Mouse (Mus musculus) gastrocnemius, postnatal 14 days (tissue): ENCODE data around the gene Tmem132e. TPM values are rescaled to one million over a fixed set of nuclear protein-coding genes. Genes with fewer than 3 reads are reported as not detected.

ENCODE experiments used
- DNase-seq: peaks from one replicate; pipeline ENCODE4 v3.0.0; 2021; ENCODE audit warnings: mixed read lengths
- intact Hi-C: fragments of 180-260 bp; cut with DNase I; formaldehyde crosslinking; loops from one replicate; pipeline ENCODE4 v1.15.1; 2025; ENCODE audit warnings: low total_unique reads
- long read RNA-seq, 2 experiments: library from polyadenylated mRNA; stranded (forward); transcript quantifications; one replicate each; pipeline ENCODE4 v2.0.0; 2021
- total RNA-seq, 2 experiments: library from RNA; stranded (reverse); gene quantifications; 2 replicates each; pipeline ENCODE4 v1.2.3; 2021

Tmem132e gene
- under 1 TPM; 0.16 to 0.41 TPM for total RNA-seq
- long read RNA-seq, experiment 1, result 0 reads
- long read RNA-seq, experiment 2, result 0 reads

- intact Hi-C loops, result no loop called here
Measured at GRCm38 (mm10) chr11:82388371-82389313, at the start of gene Tmem132e. Gene Tmem132e, plus strand, starts transcription at chr11:82388900.

GRCm38 (mm10) chr11:82339921-82340401, 48.7 kb upstream of the Tmem132e start:
- no peak for DNase-seq
- intact Hi-C loops, result no loop called here

More at GRCm38 (mm10) chr11:82388371-82389313, at the start of gene Tmem132e:
- DNase-seq, result no peak

DNA sequence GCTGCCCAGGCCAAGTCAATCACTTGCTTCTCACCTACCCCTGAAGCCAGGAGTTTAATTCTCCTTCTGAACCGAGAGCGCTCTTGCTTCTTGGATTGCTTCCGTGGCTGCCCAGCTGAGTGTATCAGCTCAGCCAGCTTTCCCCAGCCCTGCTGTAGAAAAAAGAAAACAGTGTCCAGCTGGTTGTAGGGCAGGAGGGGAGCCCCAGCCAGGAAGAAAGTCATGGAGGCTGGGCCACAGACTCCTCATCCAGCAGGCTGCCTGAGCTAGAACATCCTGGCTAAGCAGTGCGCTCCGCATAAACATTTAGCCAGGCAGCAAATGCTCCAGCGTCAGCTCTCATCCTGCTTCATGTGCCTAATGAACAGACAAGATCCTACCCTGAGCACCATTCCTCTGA, 48.3 kb upstream of the Tmem132e start:
- no peak for DNase-seq
- intact Hi-C loops, result no loop called here

GRCm38 (mm10) chr11:82340900-82341299, 47.8 kb upstream of the Tmem132e start:
- intact Hi-C loops, result no loop called here
- DNase-seq, result no peak

DNA sequence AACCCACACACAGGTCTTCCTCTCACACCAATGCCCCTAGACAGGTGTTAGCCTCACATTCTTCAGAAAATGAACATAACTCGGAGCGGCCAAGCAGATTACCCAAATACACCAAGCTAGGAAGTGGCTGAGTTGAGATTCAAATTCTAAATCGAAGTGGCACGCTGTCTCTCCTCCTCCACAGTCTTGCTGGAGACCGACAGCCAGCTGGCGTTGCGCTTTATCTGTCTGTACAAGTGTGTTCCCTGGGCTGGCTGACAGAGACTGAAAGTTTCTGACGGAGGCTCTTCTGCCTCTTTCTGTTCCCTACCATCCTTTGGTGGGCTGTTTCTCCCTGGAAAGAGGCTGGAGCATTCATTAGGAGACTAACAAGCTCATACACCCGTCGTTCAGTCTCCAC, 37.7 kb upstream of the Tmem132e start:
- intact Hi-C loops, result no loop called here
- DNase-seq, result no peak

GRCm38 (mm10) chr11:82370151-82370550, 18.5 kb upstream of the Tmem132e start:
- intact Hi-C loops, result no loop called here
- no peak for DNase-seq

DNA sequence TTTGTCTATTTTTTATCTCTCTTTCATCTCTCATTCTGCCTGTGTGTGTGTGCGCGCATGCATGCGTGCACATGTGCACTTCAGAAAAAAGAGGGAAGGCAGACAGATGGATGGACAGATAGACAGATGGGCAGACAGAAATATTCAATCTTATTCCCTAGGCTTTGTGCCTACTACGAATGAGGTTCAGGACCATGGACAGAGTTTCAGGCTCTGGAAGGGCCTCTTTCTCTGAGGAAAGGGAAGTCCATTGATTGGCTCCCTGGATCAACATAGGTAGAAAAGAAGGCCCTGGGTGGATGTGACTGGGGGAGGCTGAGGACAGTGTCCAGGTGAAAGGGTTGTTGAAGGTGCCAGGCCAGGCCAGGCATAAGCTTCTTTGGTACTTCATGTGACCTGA, 17.1 kb upstream of the Tmem132e start:
- DNase-seq, result no peak
- intact Hi-C loops, result no loop called here

DNA sequence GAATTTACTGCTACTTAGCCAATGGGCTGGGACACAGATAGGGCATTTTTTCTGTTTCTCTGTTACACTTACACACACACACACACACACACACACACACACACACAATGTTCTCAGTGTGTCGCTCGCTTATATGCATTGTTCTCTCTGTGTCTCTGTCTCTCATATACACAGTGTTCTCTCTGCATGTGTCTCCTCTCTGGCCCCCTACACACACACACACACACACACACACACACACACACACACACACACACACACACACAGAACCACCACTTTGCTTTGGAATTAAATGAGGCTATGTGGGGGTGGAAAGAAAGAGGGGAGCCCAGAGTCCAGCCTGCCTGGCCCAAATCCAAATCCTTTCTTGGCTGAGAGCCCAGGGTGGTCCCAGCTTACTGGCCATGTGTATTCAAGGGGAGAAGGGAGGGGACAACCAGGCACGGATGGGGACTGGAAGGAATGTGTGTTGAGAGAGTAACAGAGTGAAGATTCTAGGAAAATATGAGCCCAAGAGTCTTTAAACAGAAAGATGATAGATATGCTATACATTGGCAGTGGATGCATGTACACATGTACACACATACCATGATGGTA, 8.0 kb upstream of the Tmem132e start:
- DNase-seq, result no peak
- intact Hi-C loops, result no loop called here

DNA sequence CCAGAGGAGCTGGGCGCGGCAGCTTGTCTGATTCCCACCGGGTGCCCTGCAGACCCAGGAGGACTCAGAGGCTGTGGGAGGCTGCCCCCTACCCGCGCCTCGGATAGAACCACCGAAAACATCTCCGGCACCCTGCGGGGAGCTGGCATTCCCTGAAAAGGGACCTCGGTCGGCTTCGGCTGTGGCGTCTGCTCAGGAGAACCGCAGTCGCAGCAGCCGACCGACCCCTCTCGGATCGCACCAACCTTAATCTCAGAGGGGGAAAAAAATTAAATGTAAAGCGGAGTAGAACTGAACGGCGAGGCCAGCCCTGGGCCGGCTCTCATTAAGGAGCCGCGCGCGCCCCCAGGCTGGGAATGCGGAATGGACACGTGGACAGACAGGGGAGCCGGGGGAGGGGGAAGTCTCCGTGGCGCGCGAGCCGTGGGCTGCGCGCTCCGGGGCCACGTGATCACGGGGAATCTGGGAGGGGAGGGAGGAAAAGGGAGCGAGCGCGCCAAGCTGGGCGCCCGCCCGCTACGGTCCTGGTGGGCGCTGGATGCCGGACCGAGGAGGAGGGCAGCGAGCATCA, 1.6 kb upstream of the Tmem132e start:
- intact Hi-C loops, result no loop called here

DNA sequence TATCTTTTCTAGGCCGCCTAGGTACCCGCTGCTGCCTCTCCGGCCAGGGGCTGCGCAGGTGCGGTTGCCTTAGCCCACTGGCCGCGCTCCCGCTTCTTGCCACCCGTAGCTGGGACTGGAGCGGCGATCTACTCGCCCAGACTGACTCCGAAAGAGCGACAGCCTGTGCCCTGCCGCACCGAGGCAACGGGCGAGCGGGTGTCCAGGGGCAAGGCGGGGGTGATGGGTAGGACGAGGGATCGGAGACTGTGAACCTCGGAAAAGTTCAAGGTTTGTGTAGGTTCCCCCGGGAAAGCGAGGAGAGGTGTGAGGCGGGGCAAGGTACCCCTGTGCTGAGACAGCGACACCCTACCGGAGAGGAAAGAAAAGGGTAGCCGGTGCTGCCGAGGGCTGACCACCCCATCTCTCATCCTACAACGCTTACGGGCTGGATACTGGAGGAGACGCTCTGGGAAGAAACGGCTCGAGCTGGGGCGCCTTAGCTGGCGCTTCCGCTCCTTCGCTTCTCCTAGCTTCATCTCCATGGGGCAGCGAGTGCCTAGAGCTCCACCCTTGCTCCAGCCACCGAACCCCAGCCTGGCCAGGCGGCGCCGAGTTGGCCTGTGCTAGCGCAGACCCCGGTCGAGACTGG, 874 bp upstream of the Tmem132e start:
- intact Hi-C loops, result no loop called here
- DNase-seq, result no peak

More for the DNA sequence above, 1.6 kb upstream of the Tmem132e start:
- DNase-seq, result no peak

GRCm38 (mm10) chr11:82389396-82390291, 944 bp downstream of the Tmem132e start:
- no peak for DNase-seq
- intact Hi-C loops, result no loop called here

GRCm38 (mm10) chr11:82392341-82392740, 3.6 kb downstream of the Tmem132e start:
- intact Hi-C loops, result no loop called here
- DNase-seq, result no peak

DNA sequence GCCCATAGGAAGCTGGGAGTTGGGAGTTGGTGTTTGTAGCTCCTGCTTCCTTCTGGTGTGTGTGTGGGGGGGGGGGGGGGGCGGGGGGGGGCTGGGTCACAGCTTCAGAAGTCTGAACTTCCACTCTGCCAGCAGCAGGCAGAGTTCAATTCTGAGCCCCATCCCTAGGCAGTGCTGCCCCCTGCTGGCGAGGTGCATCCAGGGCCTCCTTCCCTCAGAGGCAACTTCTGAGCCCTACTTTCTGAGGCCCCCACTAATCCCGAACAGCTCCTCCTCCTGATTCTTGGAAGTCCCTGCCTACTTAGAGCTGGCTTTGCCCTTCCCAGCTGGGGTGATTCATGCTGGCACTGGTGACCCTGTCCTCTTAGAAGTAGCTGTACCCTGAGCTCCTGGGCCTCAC, 10.9 kb downstream of the Tmem132e start:
- intact Hi-C loops, result no loop called here
- no peak for DNase-seq

DNA sequence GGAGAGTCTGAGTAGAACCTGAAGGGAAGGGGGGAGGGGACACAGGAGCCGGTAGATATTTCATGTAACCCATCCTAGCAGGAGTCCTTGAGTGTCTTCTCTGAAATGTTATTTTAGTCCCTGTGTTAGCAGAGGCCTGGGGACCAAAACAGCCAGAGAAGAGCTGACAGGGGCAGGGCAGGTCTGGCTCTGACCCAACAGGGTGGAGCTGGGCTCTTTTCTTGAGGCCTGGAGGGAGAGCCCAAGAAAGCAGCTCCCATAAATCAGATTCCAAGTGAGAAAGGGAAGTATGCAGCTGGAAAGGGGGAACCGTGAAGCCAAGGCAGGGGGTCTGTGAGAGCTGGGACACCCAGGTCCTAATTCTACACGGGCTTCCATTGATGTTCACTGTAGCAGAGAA, 16.9 kb downstream of the Tmem132e start:
- intact Hi-C loops, result no loop called here
- DNase-seq, result no peak

DNA sequence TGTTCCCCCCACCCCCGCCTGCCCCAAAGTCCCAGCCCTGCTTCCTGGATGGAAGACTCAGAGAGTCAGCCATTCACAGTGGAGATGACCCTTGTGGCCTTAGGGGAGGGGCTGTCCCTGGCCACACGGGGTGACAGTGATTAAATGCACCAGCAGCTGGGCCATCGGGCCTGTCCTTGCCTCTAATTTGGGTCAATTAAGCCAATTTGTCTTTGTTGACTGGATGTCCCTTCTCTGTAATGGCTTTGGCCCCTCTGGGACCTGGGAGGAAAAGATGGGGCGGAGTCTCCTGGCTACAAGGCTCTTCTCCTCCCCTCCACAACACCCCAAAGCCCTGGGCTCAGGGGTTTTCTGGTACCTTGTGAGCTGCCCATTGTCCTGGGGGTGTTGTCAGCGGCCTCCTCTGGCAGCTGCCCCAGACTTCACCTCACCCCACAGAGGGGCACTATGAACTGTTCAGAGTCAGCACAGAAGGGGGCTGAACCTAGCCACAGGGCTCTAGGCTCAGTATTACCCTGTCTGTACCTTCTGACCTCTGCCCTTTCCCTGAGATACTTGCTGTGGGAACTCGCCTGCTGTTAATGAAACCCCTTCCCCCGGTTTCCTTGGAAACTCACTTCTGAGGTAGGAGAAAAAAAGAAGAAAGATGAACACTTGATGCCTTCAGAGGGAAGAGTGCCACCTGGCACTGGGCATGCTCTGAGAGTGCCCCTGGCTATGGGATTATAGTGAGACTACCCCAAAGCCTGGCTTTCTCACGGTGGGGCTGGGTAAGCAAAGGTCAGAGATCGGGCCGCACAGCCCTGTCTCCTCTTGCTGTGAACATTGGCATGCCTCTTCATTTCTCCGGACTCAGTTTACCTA, 17.9 kb downstream of the Tmem132e start:
- intact Hi-C loops, result no loop called here
- no peak for DNase-seq

DNA sequence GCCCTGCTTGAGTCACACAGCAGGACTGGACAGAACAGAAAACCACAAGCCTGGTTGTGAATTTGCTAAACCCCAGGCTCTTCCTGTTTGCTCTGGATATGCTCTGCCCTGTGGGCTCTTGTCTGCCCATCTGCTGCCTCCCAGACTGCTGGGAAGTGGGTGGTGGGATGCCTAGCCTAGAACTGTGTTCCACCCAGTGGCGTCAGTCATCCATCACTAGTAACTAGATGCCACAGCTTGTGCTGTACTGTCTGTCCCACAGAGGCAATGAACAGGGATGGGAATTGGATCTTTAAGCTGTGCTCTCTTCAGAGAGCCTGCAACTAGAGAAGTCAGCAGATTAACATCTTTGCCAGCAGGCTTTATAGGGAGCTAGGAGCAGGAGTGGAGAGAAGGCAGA, 23.8 kb downstream of the Tmem132e start:
- intact Hi-C loops, result no loop called here
- no peak for DNase-seq

- intact Hi-C loops, result no loop called here
- no peak for DNase-seq
Measured at GRCm38 (mm10) chr11:82418337-82419041, 29.8 kb downstream of the Tmem132e start.
